Mouse (Mus musculus) spleen, adult 2 months (tissue): Measurements from ENCODE around the gene Snx4. TPM values are rescaled to one million over a fixed set of nuclear protein-coding genes. Genes with fewer than 3 reads are reported as not detected.

Experiments
- DNase-seq, 2 experiments: peaks; one replicate each; pipeline versions ENCODE4 v3.0.0 to v3.0.0-alpha.2; 2012 to 2021; ENCODE audit warnings: low spot score in 2 of 2, low read depth in 1 of 2
- H3K27ac ChIP-seq: fragments of 200-500 bp; 2 replicates; pipeline ENCODE4 v1.5.1; 2012; ENCODE audit warnings: low read length, inconsistent platforms; ENCODE audit not compliant: insufficient read depth
- H3K27me3 ChIP-seq: fragments of 200-500 bp; 2 replicates; pipeline ENCODE4 v1.6.1; 2012; ENCODE audit warnings: mild to moderate bottlenecking, moderate library complexity, low read length, inconsistent platforms; ENCODE audit not compliant: control insufficient read depth, insufficient read depth
- H3K36me3 ChIP-seq: fragments of 200-500 bp; 2 replicates; pipeline ENCODE4 v1.6.1; 2012; ENCODE audit warnings: mild to moderate bottlenecking, low read length, inconsistent platforms; ENCODE audit not compliant: control insufficient read depth, insufficient read depth
- H3K4me1 ChIP-seq: fragments of 200-500 bp; 2 replicates; pipeline ENCODE4 v1.6.1; 2011; ENCODE audit warnings: inconsistent platforms; ENCODE audit not compliant: control insufficient read depth, insufficient read depth, insufficient read length
- H3K4me3 ChIP-seq: fragments of 200-500 bp; 2 replicates; pipeline ENCODE4 v1.5.1; 2011; ENCODE audit warnings: mild to moderate bottlenecking, inconsistent platforms; ENCODE audit not compliant: insufficient read depth, insufficient read length; ENCODE audit errors: extremely low read depth
- CTCF ChIP-seq: fragments of 200-500 bp; IDR thresholded peaks from 2 replicates; pipeline ENCODE4 v1.5.1; 2011; ENCODE audit warnings: mild to moderate bottlenecking, inconsistent platforms; ENCODE audit not compliant: insufficient read depth, insufficient read length, insufficient replicate concordance; ENCODE audit errors: extremely low read depth
- POLR2A ChIP-seq: fragments of 200-500 bp; IDR thresholded peaks from 2 replicates; pipeline ENCODE4 v1.6.1; 2011; ENCODE audit warnings: low read depth, low read length, inconsistent platforms
- WGBS: fragments of 180-500 bp; shearing (Covaris S2); methylation state at CpG from one replicate; pipeline ENCODE4 v1.1.7; 2018; 5-methylcytosine and 5-hydroxymethylcytosine counted together
- polyA plus RNA-seq: library from polyadenylated mRNA; depleted of rRNA; stranded (reverse); fragments of >200 nt; gene quantifications from 2 replicates; pipeline ENCODE4 v1.2.3, GENCODE M21; 2012

Snx4 gene
- polyA plus RNA-seq, 1 experiment, result 7.9 TPM

GRCm38 (mm10) chr16:33337681-33338080, 86.4 kb downstream of the Snx4 start:
- DNase-seq, result no peak
- TF ChIP-seq CTCF, result no peak
- H3K27ac ChIP-seq, result no peak overlapping the region
- H3K36me3 ChIP-seq, result no peaks in the 10 kb centered on the region
- H3K4me3 ChIP-seq, result no peak overlapping the region; the same call in 1 of the 2 replicates
- no peaks in the 10 kb centered on the region for H3K27me3 ChIP-seq
- H3K4me1 ChIP-seq, result no peaks in the 10 kb centered on the region
- WGBS, result 70% methylated on average over 10 of the region's 10 CpGs

- no peak overlapping the region for H3K27ac ChIP-seq
- no peaks in the 10 kb centered on the region; the same call in 1 of the 2 replicates for H3K4me1 ChIP-seq
- H3K4me3 ChIP-seq, result no peak overlapping the region
- H3K27me3 ChIP-seq, result no peaks in the 10 kb centered on the region
- WGBS, result 89% methylated on average over 4 of the region's 4 CpGs
- no peaks in the 10 kb centered on the region for H3K36me3 ChIP-seq
- TF ChIP-seq CTCF (no peak), POLR2A (no peak)
- no peak for DNase-seq
Measured at GRCm38 (mm10) chr16:33338492-33338891, 87.2 kb downstream of the Snx4 start.

DNA sequence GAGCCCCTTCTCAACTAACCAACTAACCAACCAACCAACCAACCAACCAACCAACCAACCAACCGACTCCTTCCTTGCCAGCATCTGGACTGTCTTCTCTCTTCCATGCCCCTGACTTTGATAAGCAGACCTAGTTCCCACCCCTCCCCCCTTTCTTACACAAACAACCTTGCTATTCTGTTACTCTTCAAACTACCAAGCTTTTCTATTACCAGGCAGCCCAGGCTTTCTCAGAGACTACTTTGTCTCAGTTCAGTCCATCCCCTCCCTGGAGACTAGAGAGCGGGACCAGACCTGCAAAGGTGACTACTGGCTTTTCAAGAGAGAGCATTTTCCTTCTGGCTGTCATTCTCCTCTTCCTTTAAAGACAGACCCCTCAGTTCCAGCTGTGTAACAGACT, 88.2 kb downstream of the Snx4 start:
- Histone ChIP-seq H3K27ac (no peak overlapping the region), H3K36me3 (no peaks in the 10 kb centered on the region), H3K4me3 (no peak overlapping the region), H3K27me3 (no peaks in the 10 kb centered on the region), H3K4me1 (no peaks in the 10 kb centered on the region; the same call in 1 of the 2 replicates)
- WGBS, result 93% methylated on average over 2 of the region's 2 CpGs
- TF ChIP-seq POLR2A (no peak), CTCF (no peak)
- no peak for DNase-seq

GRCm38 (mm10) chr16:33342356-33342755, 91.1 kb downstream of the Snx4 start:
- no peak for DNase-seq
- WGBS, result 97% methylated on average over 1 of the region's 1 CpGs
- Histone ChIP-seq H3K4me1 (peaks cover 2% of the 10 kb centered on the region; the same call in 1 of the 2 replicates), H3K27me3 (no peaks in the 10 kb centered on the region), H3K27ac (no peak overlapping the region), H3K36me3 (no peaks in the 10 kb centered on the region), H3K4me3 (no peak overlapping the region)
- no peak for TF ChIP-seq POLR2A

DNA sequence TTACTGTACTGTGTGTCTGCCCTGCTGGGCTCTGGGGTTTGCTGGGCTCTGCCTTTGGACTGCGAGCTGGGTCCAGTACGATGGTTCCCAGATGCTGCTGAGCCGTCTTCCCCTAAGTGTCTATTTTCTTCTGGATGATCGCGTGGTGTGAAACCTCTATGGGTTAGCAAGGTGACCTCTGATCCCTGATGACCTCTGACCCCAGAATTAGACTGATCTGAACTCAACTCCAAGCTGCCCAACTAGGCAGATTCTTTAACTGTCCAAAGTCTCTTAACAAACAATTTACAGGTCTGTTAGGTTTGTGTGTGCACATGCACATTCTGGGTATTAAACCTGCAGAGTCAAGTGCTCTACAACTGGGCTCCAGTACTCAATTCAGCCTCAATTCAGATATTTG, 91.9 kb downstream of the Snx4 start:
- Histone ChIP-seq H3K36me3 (no peaks in the 10 kb centered on the region), H3K27me3 (no peaks in the 10 kb centered on the region), H3K27ac (no peak overlapping the region), H3K4me3 (no peak overlapping the region), H3K4me1 (peaks cover 2% of the 10 kb centered on the region; the same call in 1 of the 2 replicates)
- TF ChIP-seq CTCF (no peak), POLR2A (no peak)
- DNase-seq, result no peak
- WGBS, result 88% methylated on average over 5 of the region's 5 CpGs

GRCm38 (mm10) chr16:33343601-33344000, 92.4 kb downstream of the Snx4 start:
- DNase-seq, result peak; percentile 7 to 42
- peaks cover 2% of the 10 kb centered on the region; the same call in 1 of the 2 replicates for H3K4me1 ChIP-seq
- H3K36me3 ChIP-seq, result no peaks in the 10 kb centered on the region
- H3K4me3 ChIP-seq, result no peak overlapping the region
- 14% methylated on average over 7 of the region's 7 CpGs for WGBS
- H3K27ac ChIP-seq, result no peak overlapping the region
- H3K27me3 ChIP-seq, result no peaks in the 10 kb centered on the region
- TF ChIP-seq CTCF (no peak), POLR2A (no peak)

GRCm38 (mm10) chr16:33344379-33344778, 93.1 kb downstream of the Snx4 start:
- DNase-seq, result no peak
- TF ChIP-seq POLR2A (no peak), CTCF (no peak)
- H3K27me3 ChIP-seq, result no peaks in the 10 kb centered on the region
- H3K4me1 ChIP-seq, result peaks cover 2% of the 10 kb centered on the region; the same call in 1 of the 2 replicates
- H3K36me3 ChIP-seq, result no peaks in the 10 kb centered on the region
- no peak overlapping the region for H3K27ac ChIP-seq
- H3K4me3 ChIP-seq, result no peak overlapping the region
- 80% methylated on average over 9 of the region's 9 CpGs for WGBS
